Mouse (Mus musculus): ENCODE measurements around the gene Vti1a. TPM values are rescaled to one million over a fixed set of nuclear protein-coding genes. Genes with fewer than 3 reads are reported as not detected.

Vti1a gene
- polyA plus RNA-seq, 1 experiment from 2014 or later: 19.6 TPM

DNA sequence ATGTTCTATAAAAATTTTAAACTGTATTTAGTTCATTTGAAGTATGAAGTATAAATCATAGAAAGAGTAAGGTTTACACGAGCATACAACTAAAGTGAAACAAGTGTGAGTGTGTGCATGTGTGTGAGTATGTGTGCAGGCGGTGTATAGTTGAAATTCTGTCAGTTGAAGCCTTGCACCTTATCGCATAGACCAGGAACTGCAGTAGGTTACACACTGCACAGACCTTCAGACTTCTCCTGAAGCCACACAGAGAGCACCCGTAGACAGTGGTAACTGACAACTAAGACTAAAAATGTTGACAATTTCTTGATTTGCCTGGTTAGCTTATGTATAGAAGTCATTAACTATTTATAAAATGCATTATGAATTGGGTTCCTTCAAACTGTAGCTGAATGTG is 61.4 kb downstream of the Vti1a start:
- H3K27ac ChIP-seq (ENCODE audit: poor library complexity, severe bottlenecking): no peak overlapping the region
- H3K4me1 ChIP-seq (replicated peaks): 0 out of 2 replicates have a peak, but pooled peaks cover 2% of the 10 kb centered on the region
- H3K9ac ChIP-seq: no peak overlapping the region
- H3K27me3 ChIP-seq (replicated peaks): no peaks in the 10 kb centered on the region
- no peak overlapping the region for H3K4me2 ChIP-seq
- no peak for ATAC-seq (ENCODE audit: insufficient number of reproducible peaks, low FRiP score)
- H3K36me3 ChIP-seq: no peaks in the 10 kb centered on the region
- H3K9me3 ChIP-seq (replicated peaks): no peaks in the 10 kb centered on the region
- 88% methylated on average over 4 of the region's 4 CpGs for WGBS
- no peak overlapping the region for H3K4me3 ChIP-seq

- ATAC-seq (ENCODE audit: insufficient number of reproducible peaks, low FRiP score): no peak
Measured at GRCm38 (mm10) chr19:55378884-55379283, 62.8 kb downstream of the Vti1a start.

DNA sequence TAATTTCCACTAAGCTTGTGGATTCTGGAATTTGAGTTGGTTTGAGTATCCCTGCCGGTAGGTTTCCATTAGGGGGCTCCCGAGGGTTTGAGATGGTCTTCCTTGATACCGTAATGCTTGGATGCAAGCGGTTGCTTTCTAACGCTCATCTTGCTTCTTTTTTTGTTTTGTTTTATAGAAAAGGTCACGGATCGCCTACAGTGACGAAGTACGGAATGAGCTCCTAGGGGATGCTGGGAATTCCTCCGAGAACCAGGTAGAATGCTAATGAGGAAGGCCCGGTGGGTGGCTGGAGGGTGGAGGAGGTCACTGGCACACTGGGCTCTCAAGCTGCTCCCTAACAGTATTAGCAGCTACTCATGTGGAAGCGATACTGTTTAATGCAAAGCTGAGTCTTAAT is 64.7 kb downstream of the Vti1a start:
- H3K36me3 ChIP-seq: no peaks in the 10 kb centered on the region
- H3K4me2 ChIP-seq: peak overlapping the region; percentile 47
- H3K27me3 ChIP-seq (replicated peaks): no peaks in the 10 kb centered on the region
- no peak overlapping the region for H3K4me3 ChIP-seq
- no peak overlapping the region for H3K27ac ChIP-seq (ENCODE audit: poor library complexity, severe bottlenecking)
- no peak for ATAC-seq (ENCODE audit: insufficient number of reproducible peaks, low FRiP score)
- H3K9me3 ChIP-seq (replicated peaks): no peaks in the 10 kb centered on the region
- WGBS: 31% methylated on average over 12 of the region's 12 CpGs
- 0 out of 2 replicates have a peak, but pooled peaks cover 2% of the 10 kb centered on the region for H3K4me1 ChIP-seq (replicated peaks)
- no peak overlapping the region for H3K9ac ChIP-seq

More at GRCm38 (mm10) chr19:55378884-55379283, 62.8 kb downstream of the Vti1a start:
- Histone ChIP-seq H3K9me3 (replicated peaks) (no peaks in the 10 kb centered on the region), H3K4me2 (no peak overlapping the region), H3K36me3 (no peaks in the 10 kb centered on the region), H3K9ac (no peak overlapping the region), H3K27me3 (replicated peaks) (no peaks in the 10 kb centered on the region), H3K4me3 (no peak overlapping the region), H3K27ac (ENCODE audit: poor library complexity, severe bottlenecking) (no peak overlapping the region), H3K4me1 (replicated peaks) (0 out of 2 replicates have a peak, but pooled peaks cover 2% of the 10 kb centered on the region)
- WGBS: 39% methylated on average over 2 of the region's 2 CpGs

- H3K4me2 ChIP-seq: no peak overlapping the region
- H3K27me3 ChIP-seq (replicated peaks): no peaks in the 10 kb centered on the region
- WGBS: 85% methylated on average over 7 of the region's 7 CpGs
- no peaks in the 10 kb centered on the region for H3K9me3 ChIP-seq (replicated peaks)
- ATAC-seq (ENCODE audit: insufficient number of reproducible peaks, low FRiP score): no peak
- no peak overlapping the region for H3K9ac ChIP-seq
- no peak overlapping the region for H3K4me3 ChIP-seq
- no peaks in the 10 kb centered on the region for H3K36me3 ChIP-seq
- H3K4me1 ChIP-seq (replicated peaks): 0 out of 2 replicates have a peak, but pooled peaks cover 2% of the 10 kb centered on the region
- no peak overlapping the region for H3K27ac ChIP-seq (ENCODE audit: poor library complexity, severe bottlenecking)
Measured at GRCm38 (mm10) chr19:55381343-55381742, 65.2 kb downstream of the Vti1a start.

DNA sequence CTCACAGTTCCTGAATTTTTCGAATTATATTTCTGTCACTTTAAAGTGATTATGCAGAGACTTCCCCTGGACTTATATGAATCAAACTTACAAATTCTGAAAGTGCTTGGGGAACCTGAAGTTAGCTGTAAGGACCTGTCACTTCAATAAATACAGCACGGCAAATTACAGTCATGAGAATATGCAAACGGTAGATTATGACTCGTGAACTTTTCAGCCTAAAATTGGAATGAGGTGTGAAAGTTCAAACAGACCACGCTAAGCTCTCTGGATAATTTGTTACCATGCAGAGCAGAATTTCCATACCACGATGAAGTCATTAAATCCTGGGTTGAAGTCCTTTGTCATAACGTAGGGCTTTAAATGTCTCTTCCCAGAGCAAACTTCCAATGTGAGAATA is 66.7 kb downstream of the Vti1a start:
- WGBS: 83% methylated on average over 7 of the region's 7 CpGs
- no peak overlapping the region for H3K9ac ChIP-seq

DNA sequence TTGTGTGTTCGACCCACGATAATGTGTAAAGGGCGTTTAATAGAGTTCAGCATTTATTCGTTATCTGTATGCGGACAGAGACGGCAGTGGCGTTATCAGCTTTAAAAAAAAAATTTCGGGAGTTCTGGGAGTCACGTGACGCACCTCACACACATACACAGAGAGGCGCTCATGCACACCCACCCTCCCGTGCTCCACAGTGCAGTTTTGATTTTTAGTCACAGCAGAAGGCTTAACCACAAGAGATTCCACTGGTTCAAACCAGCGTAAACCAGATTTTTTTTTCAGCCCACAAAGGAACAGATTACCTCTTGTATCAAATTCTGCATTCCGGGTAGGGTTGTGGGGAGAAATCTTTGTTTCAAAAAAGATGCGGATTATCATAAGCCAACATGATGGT is 68.5 kb downstream of the Vti1a start:
- no peaks in the 10 kb centered on the region for H3K27me3 ChIP-seq (replicated peaks)
- H3K9ac ChIP-seq: no peak overlapping the region
- 83% methylated on average over 15 of the region's 15 CpGs for WGBS
- H3K36me3 ChIP-seq: no peaks in the 10 kb centered on the region
- H3K9me3 ChIP-seq (replicated peaks): no peaks in the 10 kb centered on the region
- H3K4me2 ChIP-seq: no peak overlapping the region
- no peak for ATAC-seq (ENCODE audit: insufficient number of reproducible peaks, low FRiP score)
- H3K4me3 ChIP-seq: no peak overlapping the region
- no peak overlapping the region for H3K27ac ChIP-seq (ENCODE audit: poor library complexity, severe bottlenecking)
- H3K4me1 ChIP-seq (replicated peaks): 0 out of 2 replicates have a peak, but pooled peaks cover 3% of the 10 kb centered on the region

More for the DNA sequence above, 66.7 kb downstream of the Vti1a start:
- H3K27ac ChIP-seq (ENCODE audit: poor library complexity, severe bottlenecking): no peak overlapping the region
- no peak overlapping the region for H3K4me2 ChIP-seq
- ATAC-seq (ENCODE audit: insufficient number of reproducible peaks, low FRiP score): no peak
- no peak overlapping the region for H3K4me3 ChIP-seq
- no peaks in the 10 kb centered on the region for H3K27me3 ChIP-seq (replicated peaks)
- no peaks in the 10 kb centered on the region for H3K36me3 ChIP-seq
- H3K4me1 ChIP-seq (replicated peaks): 0 out of 2 replicates have a peak, but pooled peaks cover 2% of the 10 kb centered on the region
- H3K9me3 ChIP-seq (replicated peaks): no peaks in the 10 kb centered on the region

DNA sequence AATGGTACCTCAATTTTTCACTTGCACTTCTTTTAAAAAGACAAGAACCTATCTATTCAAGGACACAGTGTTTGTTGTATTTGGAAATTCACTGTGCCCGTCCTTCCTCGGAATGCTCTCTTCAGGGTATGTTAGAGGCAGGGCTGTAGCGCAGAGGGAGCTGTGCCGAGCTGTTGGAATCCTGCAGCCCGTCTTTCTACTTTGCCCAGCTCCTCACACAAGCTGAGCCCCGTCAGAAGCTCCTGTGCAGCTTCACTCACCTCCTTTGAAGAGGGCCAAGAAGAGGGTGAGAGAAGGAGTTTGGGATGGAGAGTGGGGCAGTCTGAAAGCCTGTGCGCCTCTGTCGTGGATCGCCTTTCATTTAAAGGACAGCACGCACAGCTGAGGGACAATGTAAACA is 72.9 kb downstream of the Vti1a start:
- H3K9ac ChIP-seq: no peak overlapping the region
- peak overlapping the region; percentile 35 for H3K4me2 ChIP-seq
- no peaks in the 10 kb centered on the region for H3K27me3 ChIP-seq (replicated peaks)
- H3K4me1 ChIP-seq (replicated peaks): 0 out of 2 replicates have a peak, but pooled peaks cover 3% of the 10 kb centered on the region
- H3K9me3 ChIP-seq (replicated peaks): no peaks in the 10 kb centered on the region
- peaks cover 3% of the 10 kb centered on the region; the same call in 1 of the 2 replicates for H3K36me3 ChIP-seq
- H3K4me3 ChIP-seq: no peak overlapping the region
- WGBS: 51% methylated on average over 10 of the region's 10 CpGs
- no peak for ATAC-seq (ENCODE audit: insufficient number of reproducible peaks, low FRiP score)
- no peak overlapping the region for H3K27ac ChIP-seq (ENCODE audit: poor library complexity, severe bottlenecking)

DNA sequence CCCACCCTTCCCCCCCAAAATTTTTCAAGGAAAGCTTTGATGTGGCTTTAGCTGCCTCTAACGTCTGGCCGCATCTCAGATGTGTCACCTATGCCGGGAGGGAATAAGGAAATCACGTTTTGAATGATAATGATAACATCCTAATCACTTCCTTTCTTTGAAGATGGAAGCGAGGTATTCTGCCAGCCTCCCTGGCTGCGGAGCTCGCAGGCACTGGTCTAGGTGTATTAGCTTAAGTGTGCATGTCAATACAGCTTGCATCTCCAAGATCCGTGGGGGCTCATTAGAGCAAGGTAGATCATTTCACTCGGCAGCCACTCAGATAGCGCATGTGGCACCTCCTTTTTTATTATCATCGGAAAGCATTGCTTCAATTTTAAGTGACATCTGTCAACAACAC is 74.2 kb downstream of the Vti1a start:
- H3K27ac ChIP-seq (ENCODE audit: poor library complexity, severe bottlenecking): no peak overlapping the region
- H3K4me1 ChIP-seq (replicated peaks): 0 out of 2 replicates have a peak, but pooled peaks cover 3% of the 10 kb centered on the region
- H3K9ac ChIP-seq: no peak overlapping the region
- WGBS: 60% methylated on average over 11 of the region's 11 CpGs
- H3K4me3 ChIP-seq: no peak overlapping the region
- no peak for ATAC-seq (ENCODE audit: insufficient number of reproducible peaks, low FRiP score)
- H3K36me3 ChIP-seq: peaks cover 3% of the 10 kb centered on the region; the same call in 1 of the 2 replicates
- H3K4me2 ChIP-seq: no peak overlapping the region
- H3K9me3 ChIP-seq (replicated peaks): no peaks in the 10 kb centered on the region
- no peaks in the 10 kb centered on the region for H3K27me3 ChIP-seq (replicated peaks)

GRCm38 (mm10) chr19:55401638-55402037 is 85.5 kb downstream of the Vti1a start:
- no peak overlapping the region for H3K9ac ChIP-seq
- no peak overlapping the region for H3K4me2 ChIP-seq
- no peaks in the 10 kb centered on the region for H3K9me3 ChIP-seq (replicated peaks)
- no peak for ATAC-seq (ENCODE audit: insufficient number of reproducible peaks, low FRiP score)
- 0 out of 2 replicates have a peak, but pooled peaks cover 2% of the 10 kb centered on the region for H3K36me3 ChIP-seq
- WGBS: 78% methylated on average over 11 of the region's 11 CpGs
- H3K4me3 ChIP-seq: no peak overlapping the region
- no peak overlapping the region for H3K27ac ChIP-seq (ENCODE audit: poor library complexity, severe bottlenecking)
- H3K4me1 ChIP-seq (replicated peaks): no peaks in the 10 kb centered on the region
- H3K27me3 ChIP-seq (replicated peaks): no peaks in the 10 kb centered on the region

- no peak overlapping the region for H3K4me2 ChIP-seq
- no peaks in the 10 kb centered on the region for H3K9me3 ChIP-seq (replicated peaks)
- H3K4me3 ChIP-seq: no peak overlapping the region
- H3K27ac ChIP-seq (ENCODE audit: poor library complexity, severe bottlenecking): no peak overlapping the region
- H3K4me1 ChIP-seq (replicated peaks): no peaks in the 10 kb centered on the region
- 62% methylated on average over 6 of the region's 6 CpGs for WGBS
- no peak for ATAC-seq (ENCODE audit: insufficient number of reproducible peaks, low FRiP score)
- no peaks in the 10 kb centered on the region for H3K27me3 ChIP-seq (replicated peaks)
- no peak overlapping the region for H3K9ac ChIP-seq
- no peaks in the 10 kb centered on the region for H3K36me3 ChIP-seq
Measured at GRCm38 (mm10) chr19:55408486-55408885, 92.4 kb downstream of the Vti1a start.

GRCm38 (mm10) chr19:55411415-55411814 is 95.3 kb downstream of the Vti1a start:
- H3K4me3 ChIP-seq: no peak overlapping the region
- ATAC-seq (ENCODE audit: insufficient number of reproducible peaks, low FRiP score): no peak
- no peaks in the 10 kb centered on the region for H3K4me1 ChIP-seq (replicated peaks)
- no peaks in the 10 kb centered on the region for H3K27me3 ChIP-seq (replicated peaks)
- no peak overlapping the region for H3K4me2 ChIP-seq
- H3K9ac ChIP-seq: no peak overlapping the region
- H3K9me3 ChIP-seq (replicated peaks): no peaks in the 10 kb centered on the region
- 91% methylated on average over 11 of the region's 11 CpGs for WGBS
- H3K36me3 ChIP-seq: peaks cover 3% of the 10 kb centered on the region; the same call in 1 of the 2 replicates
- no peak overlapping the region for H3K27ac ChIP-seq (ENCODE audit: poor library complexity, severe bottlenecking)

DNA sequence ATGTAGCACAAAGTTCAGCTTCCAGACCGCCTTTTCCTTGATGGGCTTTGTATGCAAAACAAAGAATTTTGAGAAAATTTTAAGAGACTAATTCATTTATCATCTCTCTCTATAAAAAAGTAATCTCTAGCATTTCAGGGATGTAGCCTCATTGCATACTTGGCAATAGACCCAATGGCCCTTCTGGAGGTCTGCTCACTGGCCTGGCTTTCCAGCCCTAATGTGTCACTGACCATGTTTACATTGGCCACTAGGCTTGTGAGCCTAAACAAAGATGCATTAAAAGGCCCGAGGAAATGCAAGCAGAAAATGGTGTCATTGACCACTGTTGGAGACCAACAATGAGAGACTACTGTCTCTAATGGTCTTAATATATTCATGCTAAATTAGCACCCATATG is 95.8 kb downstream of the Vti1a start:
- H3K36me3 ChIP-seq: peaks cover 4% of the 10 kb centered on the region; the same call in 1 of the 2 replicates
- 71% methylated on average over 2 of the region's 2 CpGs for WGBS
- H3K4me2 ChIP-seq: no peak overlapping the region
- ATAC-seq (ENCODE audit: insufficient number of reproducible peaks, low FRiP score): no peak
- H3K9ac ChIP-seq: no peak overlapping the region
- H3K4me3 ChIP-seq: no peak overlapping the region
- no peaks in the 10 kb centered on the region for H3K27me3 ChIP-seq (replicated peaks)
- H3K27ac ChIP-seq (ENCODE audit: poor library complexity, severe bottlenecking): no peak overlapping the region
- no peaks in the 10 kb centered on the region for H3K4me1 ChIP-seq (replicated peaks)
- no peaks in the 10 kb centered on the region for H3K9me3 ChIP-seq (replicated peaks)
